Comparison of ENCODE assay signal across 20 mouse cellular contexts in the genomic region with DNA sequence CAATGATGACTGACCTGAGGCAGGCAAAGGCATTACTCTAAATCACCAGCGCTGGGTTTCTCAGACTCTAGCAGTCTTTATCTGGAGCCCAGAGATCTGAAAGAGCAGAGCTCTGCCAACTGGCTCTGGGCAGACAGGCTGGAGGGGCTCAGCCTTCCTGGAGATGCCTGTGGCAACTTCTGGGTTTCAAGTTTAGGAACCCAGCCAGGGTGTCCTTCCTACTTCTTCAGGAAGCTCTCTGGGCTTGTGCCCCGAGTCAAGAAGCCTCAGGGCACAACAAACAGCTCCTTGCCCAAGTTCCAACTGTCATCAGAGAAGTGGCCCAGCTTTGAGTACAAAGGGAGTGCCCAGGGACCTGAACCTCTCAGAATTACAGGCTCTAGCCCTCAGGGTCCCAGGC. TPM values are rescaled to one million over a fixed set of nuclear protein-coding genes. Genes with fewer than 3 reads are reported as not detected.
"Had no signal": no experiment of that assay in that cellular context is flagged by ENCODE, and none has a peak within 500 bp of the region (broad histone marks: within the 10 kb centered on the region; RNA-seq: fewer than 3 reads in every experiment).

No protein-coding gene starts in this region.

- H3K9ac ChIP-seq: liver, embryonic 13.5 days; liver, embryonic 15.5 days; liver, postnatal 0 days; lung, embryonic 15.5 days; midbrain, embryonic 13.5 days; midbrain, embryonic 15.5 days; neural tube, embryonic 12.5 days had no signal

- ATAC-seq: liver, postnatal 0 days; lung, postnatal 0 days; midbrain, embryonic 13.5 days; midbrain, embryonic 15.5 days had no signal

- H3K4me3 ChIP-seq: liver, embryonic 13.5 days; liver, embryonic 15.5 days; lung, embryonic 15.5 days; megakaryocyte, embryonic 14.5 days; midbrain, embryonic 13.5 days; midbrain, embryonic 15.5 days; neural tube, embryonic 12.5 days had no signal

- H3K4me1 ChIP-seq: liver, embryonic 13.5 days; liver, embryonic 15.5 days; lung, embryonic 15.5 days; megakaryocyte, embryonic 14.5 days; midbrain, embryonic 13.5 days; midbrain, embryonic 15.5 days; neural tube, embryonic 12.5 days had no signal

- H3K27me3 ChIP-seq: lung, embryonic 15.5 days had no signal

- DNase-seq: liver, embryonic 13.5 days; liver, postnatal 0 days; lung, adult 2 months; lung, postnatal 14 days; lung, postnatal 36 days; right cerebral cortex, postnatal 14 days; thymus, adult 18-20 months; thymus, postnatal 14 days; thymus, postnatal 36 days had no signal

- H3K27ac ChIP-seq: liver, embryonic 13.5 days; liver, embryonic 15.5 days; lung, embryonic 15.5 days; macrophage; midbrain, embryonic 13.5 days; midbrain, embryonic 15.5 days; neural tube, embryonic 12.5 days had no signal

- H3K9me3 ChIP-seq: liver, embryonic 13.5 days; liver, embryonic 15.5 days; lung, embryonic 15.5 days; megakaryocyte, embryonic 14.5 days; midbrain, embryonic 13.5 days; midbrain, embryonic 15.5 days; neural tube, embryonic 12.5 days had no signal

- H3K4me2 ChIP-seq: liver, embryonic 13.5 days; liver, embryonic 15.5 days; lung, embryonic 15.5 days; midbrain, embryonic 11.5 days; midbrain, embryonic 13.5 days; midbrain, embryonic 15.5 days; neural tube, embryonic 12.5 days had no signal

- H3K36me3 ChIP-seq: liver, embryonic 13.5 days; liver, embryonic 15.5 days; lung, embryonic 15.5 days; midbrain, embryonic 13.5 days; midbrain, embryonic 15.5 days; neural tube, embryonic 12.5 days had no signal

RNA-seq across cellular contexts. Expression of gene Bicdl2, which starts 5.9 kb away (rescaled TPM):
- total RNA-seq: midbrain, postnatal 0 days; monocyte, adult 5-6 weeks had no signal
- polyA plus RNA-seq: liver, embryonic 15.5 days; macrophage; midbrain, embryonic 15.5 days had no signal
